Mouse (Mus musculus): ENCODE data around the gene Ramac. TPM values are rescaled to one million over a fixed set of nuclear protein-coding genes. Genes with fewer than 3 reads are reported as not detected.
A peak's percentile ranks its signal among the peaks of the same experiment; 100 is the strongest.

The Ramac gene
- 83.3 and 106 TPM in 2 replicates for polyA plus RNA-seq (2015; fragmentation: Nextera tagmentation; extraction: Ambion mirVana)

DNA sequence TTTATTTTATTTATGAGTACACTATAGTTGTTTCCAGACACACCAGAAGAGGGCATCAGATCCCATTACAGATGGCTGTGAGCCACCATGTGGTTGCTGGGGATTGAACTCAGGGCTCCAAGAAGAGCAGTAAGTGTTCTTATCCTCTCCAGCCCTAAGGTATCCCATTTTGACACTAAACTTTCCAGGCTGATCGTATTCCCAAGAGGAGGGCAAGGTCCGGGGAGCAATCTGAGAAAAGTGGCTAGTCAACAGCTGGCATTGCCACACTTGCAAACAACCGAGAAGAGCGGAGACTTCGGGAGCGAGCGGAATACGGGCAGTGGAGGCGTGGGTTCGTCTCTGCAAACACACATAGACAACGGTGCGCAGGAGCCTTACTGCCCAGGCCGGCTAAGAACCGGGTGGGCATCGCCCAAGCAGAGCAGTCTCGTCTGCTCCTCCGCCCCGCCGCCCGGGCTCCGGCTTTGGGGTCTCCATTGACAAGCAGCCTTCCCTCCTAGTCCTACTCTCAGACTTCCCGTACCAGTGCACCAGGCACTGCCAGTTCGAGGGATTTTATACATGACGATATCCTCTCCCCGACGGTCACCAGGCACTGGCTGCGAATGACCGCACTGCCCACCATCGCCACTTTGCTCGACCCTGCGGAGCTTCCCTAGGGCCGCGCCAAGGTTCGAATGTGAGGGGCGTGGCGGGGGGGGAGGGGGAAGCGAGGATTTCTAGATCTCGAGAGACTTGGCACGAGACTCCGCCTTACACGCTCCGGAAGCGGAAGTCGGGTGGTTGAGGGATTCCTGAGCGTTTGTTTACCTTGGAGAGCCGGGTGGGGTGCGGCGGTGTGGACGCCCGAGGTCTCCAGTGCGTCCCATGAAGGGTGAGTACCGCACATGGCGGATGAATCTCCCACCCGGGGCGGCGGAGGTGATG lies at the start of gene Ramac:
TSS of gene Ramac (plus strand) at position 746 of the 930 bp plus-strand sequence.
- H3K4me2 ChIP-seq (ENCODE audit: low read depth, low read length) = peak within 1 kb of the TSS; percentile 95
- peaks cover 8% of the 10 kb centered on the region for H3K4me1 ChIP-seq (ENCODE audit: control insufficient read depth, insufficient read depth, low read length)
- no peaks in the 10 kb centered on the region for H3K36me3 ChIP-seq (ENCODE audit: control insufficient read depth, insufficient read depth)
- H3K27me3 ChIP-seq (ENCODE audit: control insufficient read depth, insufficient read depth, low read length) = no peaks in the 10 kb centered on the region
- WGBS = under 1% methylated on average over 56 of the region's 56 CpGs
- H3K9me3 ChIP-seq (replicated peaks; ENCODE audit: control insufficient read depth, low read length) = no peaks in the 10 kb centered on the region
- peak within 1 kb of the TSS; percentile 77 for H3K27ac ChIP-seq (ENCODE audit: low read length)
- H3K4me3 ChIP-seq (ENCODE audit: low read length) = peak within 1 kb of the TSS; percentile 86
- ATAC-seq (replicated peaks; ENCODE audit: extremely low read depth, insufficient read depth, low FRiP score) = peak; percentile 97
- peak within 1 kb of the TSS; percentile 91 for H3K9ac ChIP-seq (ENCODE audit: low read length)

DNA sequence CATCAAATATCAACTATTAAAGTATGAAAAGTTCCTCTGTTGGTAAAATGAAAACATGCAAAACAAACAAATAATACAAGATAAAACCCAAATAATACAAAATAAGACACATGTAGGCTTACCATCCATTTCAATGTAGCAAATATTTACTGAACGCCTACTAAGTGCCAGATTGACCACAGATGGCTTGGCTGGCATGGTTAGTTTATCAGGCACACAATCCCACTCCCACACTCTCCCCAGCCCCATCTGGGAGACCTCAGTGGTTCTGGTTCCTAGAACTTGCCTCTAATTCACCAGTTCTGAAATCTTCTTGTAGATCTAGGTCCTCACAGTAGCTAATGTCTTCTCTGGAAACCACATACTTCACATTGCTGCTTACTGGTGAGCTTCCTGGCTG lies 44.1 kb upstream of the Ramac start:
- no peak overlapping the region for H3K4me2 ChIP-seq (ENCODE audit: low read depth, low read length)
- H3K27me3 ChIP-seq (ENCODE audit: control insufficient read depth, insufficient read depth, low read length) = no peaks in the 10 kb centered on the region
- ATAC-seq (replicated peaks; ENCODE audit: extremely low read depth, insufficient read depth, low FRiP score) = no peak
- WGBS = 54% methylated on average over 1 of the region's 1 CpGs
- H3K4me3 ChIP-seq (ENCODE audit: low read length) = no peak overlapping the region
- no peaks in the 10 kb centered on the region for H3K36me3 ChIP-seq (ENCODE audit: control insufficient read depth, insufficient read depth)
- peaks cover 13% of the 10 kb centered on the region for H3K4me1 ChIP-seq (ENCODE audit: control insufficient read depth, insufficient read depth, low read length)
- H3K9me3 ChIP-seq (replicated peaks; ENCODE audit: control insufficient read depth, low read length) = no peaks in the 10 kb centered on the region
- H3K27ac ChIP-seq (ENCODE audit: low read length) = no peak overlapping the region
- no peak overlapping the region for H3K9ac ChIP-seq (ENCODE audit: low read length)

DNA sequence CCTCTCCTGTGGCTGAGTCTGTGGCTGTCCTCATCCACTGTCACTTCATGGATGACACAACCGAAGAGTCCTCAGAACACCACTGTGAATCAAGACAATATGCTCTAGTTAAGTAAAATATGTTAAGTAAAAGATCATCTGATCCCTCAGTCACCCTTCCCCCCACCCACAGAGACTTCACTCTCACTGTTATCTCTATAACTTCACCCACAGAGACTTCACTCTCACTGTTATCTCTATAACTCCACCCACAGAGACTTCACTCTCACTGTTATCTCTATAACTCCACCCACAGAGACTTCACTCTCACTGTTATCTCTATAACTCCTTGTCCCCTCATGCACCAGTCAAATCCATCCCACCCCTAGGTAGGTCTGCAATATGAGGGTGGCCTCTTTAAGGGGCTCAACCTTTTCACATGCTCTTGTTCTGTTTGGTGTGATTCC lies 43.5 kb upstream of the Ramac start:
- ATAC-seq (replicated peaks; ENCODE audit: extremely low read depth, insufficient read depth, low FRiP score) = no peak
- H3K9ac ChIP-seq (ENCODE audit: low read length) = no peak overlapping the region
- WGBS = 50% methylated on average over 1 of the region's 1 CpGs

DNA sequence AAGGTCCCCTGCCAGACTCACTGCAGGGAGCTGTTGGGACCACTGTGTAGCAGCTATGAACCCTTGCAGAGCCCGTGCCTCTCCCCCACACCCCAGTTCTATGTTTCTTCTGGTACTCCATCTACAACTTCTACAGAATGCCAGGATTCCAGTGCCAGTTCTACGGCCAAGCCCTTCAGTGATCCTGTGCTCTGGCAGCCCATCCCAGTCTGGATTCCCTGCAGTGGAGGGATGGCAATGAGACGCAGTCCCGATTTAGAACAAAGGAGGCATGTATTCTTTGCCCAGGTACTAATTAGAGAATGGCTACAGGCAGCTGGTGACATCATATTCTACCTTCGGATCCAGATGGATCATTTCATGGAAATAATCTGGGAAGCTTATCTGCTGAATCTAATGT lies 41.5 kb upstream of the Ramac start:
- H3K9ac ChIP-seq (ENCODE audit: low read length) = no peak overlapping the region
- 43% methylated on average over 5 of the region's 5 CpGs for WGBS

More for the DNA sequence above, 43.5 kb upstream of the Ramac start:
- H3K36me3 ChIP-seq (ENCODE audit: control insufficient read depth, insufficient read depth) = no peaks in the 10 kb centered on the region
- H3K4me1 ChIP-seq (ENCODE audit: control insufficient read depth, insufficient read depth, low read length) = peaks cover 13% of the 10 kb centered on the region
- no peaks in the 10 kb centered on the region for H3K9me3 ChIP-seq (replicated peaks; ENCODE audit: control insufficient read depth, low read length)
- no peak overlapping the region for H3K4me2 ChIP-seq (ENCODE audit: low read depth, low read length)
- no peaks in the 10 kb centered on the region for H3K27me3 ChIP-seq (ENCODE audit: control insufficient read depth, insufficient read depth, low read length)
- no peak overlapping the region for H3K4me3 ChIP-seq (ENCODE audit: low read length)
- H3K27ac ChIP-seq (ENCODE audit: low read length) = no peak overlapping the region

DNA sequence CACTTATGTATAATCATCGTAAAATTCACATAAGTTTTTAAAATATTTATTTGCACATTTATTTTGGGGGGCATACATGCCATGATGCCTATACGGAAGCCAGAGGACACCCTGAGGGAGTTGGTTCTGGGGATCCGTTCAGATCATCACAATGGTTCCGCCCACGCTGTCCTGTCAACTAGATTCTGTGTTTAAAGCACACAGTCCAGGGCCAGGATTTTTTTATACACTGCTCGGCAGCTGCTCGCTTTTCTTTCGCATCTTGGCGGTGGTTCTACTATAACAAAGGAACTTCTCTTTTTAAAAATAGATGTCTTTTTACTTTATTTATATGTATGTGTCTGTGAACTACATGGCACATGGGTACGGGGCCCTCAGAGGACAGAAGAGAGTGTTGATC lies 38.9 kb upstream of the Ramac start:
- ATAC-seq (replicated peaks; ENCODE audit: extremely low read depth, insufficient read depth, low FRiP score) = no peak
- no peaks in the 10 kb centered on the region for H3K36me3 ChIP-seq (ENCODE audit: control insufficient read depth, insufficient read depth)
- no peaks in the 10 kb centered on the region for H3K27me3 ChIP-seq (ENCODE audit: control insufficient read depth, insufficient read depth, low read length)
- no peak overlapping the region for H3K9ac ChIP-seq (ENCODE audit: low read length)
- H3K4me1 ChIP-seq (ENCODE audit: control insufficient read depth, insufficient read depth, low read length) = peaks cover 27% of the 10 kb centered on the region
- no peak overlapping the region for H3K4me3 ChIP-seq (ENCODE audit: low read length)
- H3K9me3 ChIP-seq (replicated peaks; ENCODE audit: control insufficient read depth, low read length) = no peaks in the 10 kb centered on the region
- 89% methylated on average over 10 of the region's 10 CpGs for WGBS
- no peak overlapping the region for H3K27ac ChIP-seq (ENCODE audit: low read length)
- H3K4me2 ChIP-seq (ENCODE audit: low read depth, low read length) = no peak overlapping the region

More for the DNA sequence above, 41.5 kb upstream of the Ramac start:
- Histone ChIP-seq H3K27ac (ENCODE audit: low read length) (no peak overlapping the region), H3K36me3 (ENCODE audit: control insufficient read depth, insufficient read depth) (no peaks in the 10 kb centered on the region), H3K4me3 (ENCODE audit: low read length) (no peak overlapping the region), H3K27me3 (ENCODE audit: control insufficient read depth, insufficient read depth, low read length) (no peaks in the 10 kb centered on the region), H3K4me1 (ENCODE audit: control insufficient read depth, insufficient read depth, low read length) (peaks cover 23% of the 10 kb centered on the region), H3K9me3 (replicated peaks; ENCODE audit: control insufficient read depth, low read length) (no peaks in the 10 kb centered on the region), H3K4me2 (ENCODE audit: low read depth, low read length) (no peak overlapping the region)
- ATAC-seq (replicated peaks; ENCODE audit: extremely low read depth, insufficient read depth, low FRiP score) = no peak

DNA sequence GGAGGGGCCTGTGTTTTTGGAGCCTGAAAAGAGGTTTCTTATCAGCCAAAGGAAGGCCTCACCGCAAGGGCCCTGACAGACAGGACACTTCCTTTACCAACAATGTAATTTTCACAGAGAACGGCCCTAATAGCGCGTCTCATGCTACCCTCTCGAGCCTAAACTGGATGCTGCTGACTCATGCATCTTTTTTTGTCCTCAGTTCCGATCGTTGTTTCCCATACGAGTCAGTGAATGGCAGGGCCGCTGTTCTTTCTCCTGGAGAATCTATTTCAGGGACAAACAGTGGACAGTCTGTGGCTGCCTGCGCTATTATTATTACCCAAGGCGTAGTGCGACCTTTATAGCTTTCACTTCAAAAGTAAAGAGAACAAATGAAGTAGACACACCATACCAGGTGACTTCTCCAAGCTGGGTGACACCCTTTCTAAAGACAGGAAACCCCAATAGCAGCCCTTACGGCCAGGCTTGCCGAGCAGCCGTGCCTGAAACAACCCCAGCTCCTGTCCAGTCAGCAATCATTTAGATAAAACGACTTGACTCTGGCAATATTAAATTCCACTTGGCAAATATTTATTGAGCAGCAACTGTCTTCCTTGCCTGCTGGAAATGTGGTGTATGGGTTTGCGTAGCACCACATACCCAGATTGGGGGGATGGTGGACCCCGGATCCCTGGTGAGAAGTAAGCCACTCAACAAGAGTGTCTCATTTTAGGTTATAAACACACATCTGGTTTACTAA lies 36.6 kb upstream of the Ramac start:
- Histone ChIP-seq H3K4me2 (ENCODE audit: low read depth, low read length) (peak overlapping the region; percentile 54), H3K27me3 (ENCODE audit: control insufficient read depth, insufficient read depth, low read length) (no peaks in the 10 kb centered on the region), H3K4me1 (ENCODE audit: control insufficient read depth, insufficient read depth, low read length) (peaks cover 21% of the 10 kb centered on the region), H3K36me3 (ENCODE audit: control insufficient read depth, insufficient read depth) (no peaks in the 10 kb centered on the region), H3K27ac (ENCODE audit: low read length) (peak overlapping the region; percentile 95), H3K9me3 (replicated peaks; ENCODE audit: control insufficient read depth, low read length) (no peaks in the 10 kb centered on the region), H3K9ac (ENCODE audit: low read length) (peak overlapping the region; percentile 62), H3K4me3 (ENCODE audit: low read length) (peak overlapping the region; percentile 26)
- WGBS = 22% methylated on average over 18 of the region's 18 CpGs
- ATAC-seq (replicated peaks; ENCODE audit: extremely low read depth, insufficient read depth, low FRiP score) = peak; percentile 77

DNA sequence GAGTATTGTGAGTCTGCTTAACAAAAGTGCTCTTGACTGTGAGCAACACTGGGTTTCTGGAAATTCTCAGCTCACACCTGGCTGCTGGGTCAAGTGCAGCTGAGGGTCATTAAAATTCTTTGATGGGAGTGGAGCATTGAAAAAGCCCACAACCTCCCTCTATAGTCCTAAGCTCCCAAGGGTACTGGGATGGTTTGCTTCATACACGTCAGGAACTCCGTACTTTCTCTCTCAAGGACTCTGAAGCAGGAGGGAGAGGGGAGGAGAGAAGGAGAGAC lies 36.1 kb upstream of the Ramac start:
- Histone ChIP-seq H3K9me3 (replicated peaks; ENCODE audit: control insufficient read depth, low read length) (no peaks in the 10 kb centered on the region), H3K4me2 (ENCODE audit: low read depth, low read length) (peak overlapping the region; percentile 54), H3K9ac (ENCODE audit: low read length) (peak overlapping the region; percentile 62), H3K4me1 (ENCODE audit: control insufficient read depth, insufficient read depth, low read length) (peaks cover 17% of the 10 kb centered on the region), H3K4me3 (ENCODE audit: low read length) (no peak overlapping the region; the same call in 1 of the 2 replicates), H3K27me3 (ENCODE audit: control insufficient read depth, insufficient read depth, low read length) (no peaks in the 10 kb centered on the region), H3K36me3 (ENCODE audit: control insufficient read depth, insufficient read depth) (no peaks in the 10 kb centered on the region), H3K27ac (ENCODE audit: low read length) (peak overlapping the region; percentile 95)
- WGBS = 21% methylated on average over 2 of the region's 2 CpGs
- ATAC-seq (replicated peaks; ENCODE audit: extremely low read depth, insufficient read depth, low FRiP score) = peak; percentile 85

DNA sequence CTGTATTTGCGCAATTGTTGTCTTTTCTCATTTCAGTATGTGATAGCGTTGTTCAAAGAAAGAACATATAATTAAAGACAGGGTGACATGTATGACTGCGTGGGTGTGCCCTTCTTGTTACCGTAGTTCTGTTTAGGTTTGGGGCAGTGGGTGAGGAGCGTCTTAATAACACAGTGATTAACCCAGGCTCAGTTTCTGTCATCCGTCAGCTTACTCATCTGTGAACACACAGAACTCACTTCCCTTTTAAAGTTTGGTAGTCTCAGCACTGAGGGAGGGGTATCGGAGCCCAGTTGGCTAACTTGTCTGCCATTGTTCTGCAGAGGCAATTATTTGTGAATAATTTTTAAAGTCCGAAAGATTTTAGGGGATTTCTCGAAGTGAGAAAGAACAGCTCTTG lies 35.0 kb upstream of the Ramac start:
- WGBS = 81% methylated on average over 9 of the region's 9 CpGs
- Histone ChIP-seq H3K4me1 (ENCODE audit: control insufficient read depth, insufficient read depth, low read length) (peaks cover 16% of the 10 kb centered on the region), H3K27ac (ENCODE audit: low read length) (no peak overlapping the region), H3K4me3 (ENCODE audit: low read length) (no peak overlapping the region), H3K9me3 (replicated peaks; ENCODE audit: control insufficient read depth, low read length) (no peaks in the 10 kb centered on the region), H3K4me2 (ENCODE audit: low read depth, low read length) (no peak overlapping the region), H3K9ac (ENCODE audit: low read length) (no peak overlapping the region), H3K27me3 (ENCODE audit: control insufficient read depth, insufficient read depth, low read length) (no peaks in the 10 kb centered on the region), H3K36me3 (ENCODE audit: control insufficient read depth, insufficient read depth) (no peaks in the 10 kb centered on the region)
- no peak for ATAC-seq (replicated peaks; ENCODE audit: extremely low read depth, insufficient read depth, low FRiP score)

DNA sequence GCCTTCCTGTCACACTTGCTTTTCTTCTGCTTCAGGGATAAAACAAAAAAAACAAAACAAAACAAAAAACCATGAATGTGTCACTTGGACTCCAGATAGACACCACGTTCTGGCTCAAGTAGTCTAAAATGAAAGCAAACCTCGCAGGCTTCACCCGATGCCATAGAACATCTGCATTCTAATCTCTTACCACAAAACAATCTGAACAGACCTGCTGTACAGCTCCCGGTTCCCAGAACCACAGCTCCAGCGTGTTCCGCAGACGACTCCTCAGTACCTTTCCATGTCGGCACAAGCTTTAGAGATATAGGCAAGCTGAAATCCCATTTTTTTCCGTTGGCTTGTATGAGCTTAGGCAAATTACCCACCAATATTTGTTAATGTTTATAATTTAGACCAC lies 32.9 kb upstream of the Ramac start:
- WGBS = 71% methylated on average over 9 of the region's 9 CpGs
- Histone ChIP-seq H3K4me3 (ENCODE audit: low read length) (no peak overlapping the region), H3K9me3 (replicated peaks; ENCODE audit: control insufficient read depth, low read length) (no peaks in the 10 kb centered on the region), H3K4me1 (ENCODE audit: control insufficient read depth, insufficient read depth, low read length) (peaks cover 16% of the 10 kb centered on the region), H3K9ac (ENCODE audit: low read length) (no peak overlapping the region), H3K4me2 (ENCODE audit: low read depth, low read length) (no peak overlapping the region), H3K27ac (ENCODE audit: low read length) (no peak overlapping the region), H3K36me3 (ENCODE audit: control insufficient read depth, insufficient read depth) (no peaks in the 10 kb centered on the region), H3K27me3 (ENCODE audit: control insufficient read depth, insufficient read depth, low read length) (no peaks in the 10 kb centered on the region)
- no peak for ATAC-seq (replicated peaks; ENCODE audit: extremely low read depth, insufficient read depth, low FRiP score)

All from heart, embryonic 16.5 days (tissue).